In genomic region chr7:45125144-45125600, GRCm38 (mm10) we compare ENCODE assay signal across 8 mouse cellular contexts. TPM values are rescaled to one million over a fixed set of nuclear protein-coding genes. Genes with fewer than 3 reads are reported as not detected.
DNase-seq lines count a peak whose midpoint lies in the region; ATAC-seq and TF ChIP-seq lines count a peak whose summit lies in the region.

No protein-coding gene starts in this region.

- TF ChIP-seq EP300 in ES-Bruce4 (IDR thresholded peaks at IDR 0.05; ENCODE audit: insufficient read depth, low read depth, low read length): no peak

- no peaks in the 10 kb centered on the region for H3K27me3 ChIP-seq in ES-Bruce4 (ENCODE audit: control insufficient read depth, insufficient read depth, low read length, poor library complexity, severe bottlenecking)
- H3K27me3 ChIP-seq in forebrain, embryonic 14.5 days (replicated peaks; ENCODE audit: control insufficient read depth, insufficient read depth, low read length): no peaks in the 10 kb centered on the region
- no peaks in the 10 kb centered on the region for H3K27me3 ChIP-seq in liver, embryonic 15.5 days

- peak; percentile 53 for DNase-seq in CD4-positive, CD25-positive, alpha-beta regulatory T cell, adult 2 months (ENCODE audit: low read depth, low spot score)
- peak; percentile 64 for DNase-seq in forebrain, embryonic 14.5 days (ENCODE audit: low spot score)
- DNase-seq in layer of hippocampus, adult 8-10 months (ENCODE audit: low spot score in 2 of 2): no peak
- no peak for DNase-seq in spleen, adult 12 weeks (ENCODE audit: low spot score)
- no peak for DNase-seq in thymus, postnatal 36 days

- TF ChIP-seq POLR2A in ES-Bruce4 (IDR thresholded peaks at IDR 0.05; ENCODE audit: insufficient read depth, low read length): peak; percentile 42

- TF ChIP-seq CTCF in ES-Bruce4 (IDR thresholded peaks at IDR 0.05; ENCODE audit: low read depth, low read length): no peak

- H3K36me3 ChIP-seq in ES-Bruce4 (ENCODE audit: control insufficient read depth, insufficient read depth, low read length, poor library complexity, severe bottlenecking): peaks cover 66% of the 10 kb centered on the region
- H3K36me3 ChIP-seq in forebrain, embryonic 14.5 days (ENCODE audit: control insufficient read depth, insufficient read depth, low read length): peaks cover 60% of the 10 kb centered on the region
- H3K36me3 ChIP-seq in liver, embryonic 15.5 days (replicated peaks): peaks cover 61% of the 10 kb centered on the region

- no peaks in the 10 kb centered on the region for H3K9me3 ChIP-seq in ES-Bruce4 (replicated peaks; ENCODE audit: control insufficient read depth, insufficient read depth, low read length, poor library complexity, severe bottlenecking)
- H3K9me3 ChIP-seq in forebrain, embryonic 14.5 days (replicated peaks; ENCODE audit: control insufficient read depth, low read length): no peaks in the 10 kb centered on the region
- no peaks in the 10 kb centered on the region for H3K9me3 ChIP-seq in liver, embryonic 15.5 days (replicated peaks)

- H3K4me3 ChIP-seq in ES-Bruce4 (ENCODE audit: low read depth, low read length): peak overlapping the region; percentile 96
- peak overlapping the region; percentile 88; the same call in 1 of the 2 replicates for H3K4me3 ChIP-seq in forebrain, embryonic 14.5 days (ENCODE audit: low read depth, low read length)
- H3K4me3 ChIP-seq in liver, embryonic 15.5 days (replicated peaks): 0 out of 2 replicates have a peak overlapping the region, but pooled peaks have one; percentile 83

- H3K9ac ChIP-seq in ES-Bruce4 (ENCODE audit: low read depth, poor library complexity, severe bottlenecking): peak overlapping the region; percentile 99
- H3K9ac ChIP-seq in forebrain, embryonic 14.5 days (ENCODE audit: low read length): no peak overlapping the region
- H3K9ac ChIP-seq in liver, embryonic 15.5 days: no peak overlapping the region

- ATAC-seq in CD4-positive, CD25-positive, alpha-beta regulatory T cell, adult 4 months: no peak
- no peak for ATAC-seq in forebrain, embryonic 14.5 days
- ATAC-seq in liver, embryonic 15.5 days (ENCODE audit: insufficient read depth): no peak

- H3K4me2 ChIP-seq in forebrain, embryonic 14.5 days (ENCODE audit: low read length): peak overlapping the region; percentile 48
- H3K4me2 ChIP-seq in liver, embryonic 15.5 days: peak overlapping the region; percentile 88

- H3K27ac ChIP-seq in ES-Bruce4 (ENCODE audit: insufficient read depth, low read length): peak overlapping the region; percentile 96
- H3K27ac ChIP-seq in forebrain, embryonic 14.5 days (ENCODE audit: low read depth, low read length): peak overlapping the region; percentile 84; the same call in 1 of the 2 replicates
- H3K27ac ChIP-seq in liver, embryonic 15.5 days (replicated peaks): peak overlapping the region; percentile 87

- peaks cover 2% of the 10 kb centered on the region for H3K4me1 ChIP-seq in ES-Bruce4 (ENCODE audit: control insufficient read depth, insufficient read depth, low read length)
- peaks cover 14% of the 10 kb centered on the region; the same call in 1 of the 2 replicates for H3K4me1 ChIP-seq in forebrain, embryonic 14.5 days (ENCODE audit: control insufficient read depth, insufficient read depth, low read length)
- H3K4me1 ChIP-seq in liver, embryonic 15.5 days (replicated peaks): peaks cover 81% of the 10 kb centered on the region

- 20% methylated on average over 7 of the region's 7 CpGs for WGBS in forebrain, embryonic 14.5 days
- 19% methylated on average over 7 of the region's 7 CpGs for WGBS in liver, embryonic 15.5 days (ENCODE audit: insufficient replicate concordance)

RNA-seq across cellular contexts. Expression of gene Rps11, which starts 0.9 kb away (rescaled TPM):
- 1,000 to 10,000 TPM; 3,755 to 5,441 TPM for polyA plus RNA-seq in CD4-positive, CD25-positive, alpha-beta regulatory T cell, adult 4 months (2017; shearing (Covaris generic))
- 2,753 and 2,969 TPM in 2 replicates for polyA plus RNA-seq in ES-Bruce4 (2011; ENCODE audit: insufficient read depth, insufficient read length, low read depth, missing spikeins)
- polyA plus RNA-seq in forebrain, embryonic 14.5 days (2014; fragmentation: Nextera tagmentation; extraction: Ambion mirVana): 981 and 1,280 TPM in 2 replicates
- polyA plus RNA-seq in liver, embryonic 15.5 days (2015; fragmentation: Nextera tagmentation; extraction: Ambion mirVana): 673 and 768 TPM in 2 replicates
- 100 to 1,000 TPM; 439 to 619 (median 513) TPM for total RNA-seq in layer of hippocampus, adult 8-10 months (2022)

RNA-seq across cellular contexts. Expression of gene Rpl13a, which starts 3.4 kb away (rescaled TPM):
- 1,000 to 10,000 TPM; 5,632 to 7,602 TPM for polyA plus RNA-seq in CD4-positive, CD25-positive, alpha-beta regulatory T cell, adult 4 months (2017; shearing (Covaris generic))
- 3,729 and 4,020 TPM in 2 replicates for polyA plus RNA-seq in ES-Bruce4 (2011; ENCODE audit: insufficient read depth, insufficient read length, low read depth, missing spikeins)
- polyA plus RNA-seq in forebrain, embryonic 14.5 days (2014; fragmentation: Nextera tagmentation; extraction: Ambion mirVana): 1,037 and 1,253 TPM in 2 replicates
- 534 and 633 TPM in 2 replicates for polyA plus RNA-seq in liver, embryonic 15.5 days (2015; fragmentation: Nextera tagmentation; extraction: Ambion mirVana)
- total RNA-seq in layer of hippocampus, adult 8-10 months (2022): 1,000 to 10,000 TPM in 1 of 4 experiments, 100 to 1,000 TPM in 3; 731 to 1,022 (median 859) TPM

RNA-seq across cellular contexts. Expression of gene Gm45713, which starts 10.9 kb away (rescaled TPM):
- polyA plus RNA-seq in CD4-positive, CD25-positive, alpha-beta regulatory T cell, adult 4 months (2017; shearing (Covaris generic)): not detected
- not detected in 2 replicates for polyA plus RNA-seq in ES-Bruce4 (2011; ENCODE audit: insufficient read depth, insufficient read length, low read depth, missing spikeins)
- 0.22 and 0.88 TPM in 2 replicates for polyA plus RNA-seq in forebrain, embryonic 14.5 days (2014; fragmentation: Nextera tagmentation; extraction: Ambion mirVana)
- 0.10 TPM in 1 of 2 replicates, not detected in the other for polyA plus RNA-seq in liver, embryonic 15.5 days (2015; fragmentation: Nextera tagmentation; extraction: Ambion mirVana)
- total RNA-seq in layer of hippocampus, adult 8-10 months (2022): not detected

RNA-seq across cellular contexts. Expression of gene Flt3l, which starts 11.1 kb away (rescaled TPM):
- polyA plus RNA-seq in CD4-positive, CD25-positive, alpha-beta regulatory T cell, adult 4 months (2017; shearing (Covaris generic)): 10 to 100 TPM; 89.0 to 91.7 TPM
- polyA plus RNA-seq in ES-Bruce4 (2011; ENCODE audit: insufficient read depth, insufficient read length, low read depth, missing spikeins): 3.0 and 3.7 TPM in 2 replicates
- 0.61 and 1.3 TPM in 2 replicates for polyA plus RNA-seq in forebrain, embryonic 14.5 days (2014; fragmentation: Nextera tagmentation; extraction: Ambion mirVana)
- 3.4 and 3.7 TPM in 2 replicates for polyA plus RNA-seq in liver, embryonic 15.5 days (2015; fragmentation: Nextera tagmentation; extraction: Ambion mirVana)
- 10 to 100 TPM; 10.0 to 12.0 (median 10.4) TPM for total RNA-seq in layer of hippocampus, adult 8-10 months (2022)

RNA-seq across cellular contexts. Expression of gene Fcgrt, which starts 21.5 kb away (rescaled TPM):
- 1 to 10 TPM; 2.3 to 3.8 TPM for polyA plus RNA-seq in CD4-positive, CD25-positive, alpha-beta regulatory T cell, adult 4 months (2017; shearing (Covaris generic))
- polyA plus RNA-seq in ES-Bruce4 (2011; ENCODE audit: insufficient read depth, insufficient read length, low read depth, missing spikeins): 2.0 and 2.5 TPM in 2 replicates
- 20.3 and 26.9 TPM in 2 replicates for polyA plus RNA-seq in forebrain, embryonic 14.5 days (2014; fragmentation: Nextera tagmentation; extraction: Ambion mirVana)
- 43.6 and 51.2 TPM in 2 replicates for polyA plus RNA-seq in liver, embryonic 15.5 days (2015; fragmentation: Nextera tagmentation; extraction: Ambion mirVana)
- total RNA-seq in layer of hippocampus, adult 8-10 months (2022): 10 to 100 TPM; 16.8 to 23.4 (median 20.1) TPM

Comparison
In these comparisons a context has a peak if more than half of its experiments do, and no peak if none do; other contexts are left out.
1. DNase-seq: peak in CD4-positive, CD25-positive, alpha-beta regulatory T cell, adult 2 months (single experiment) and forebrain, embryonic 14.5 days (single experiment); none in layer of hippocampus, adult 8-10 months (0 of 2), spleen, adult 12 weeks (single experiment) and thymus, postnatal 36 days (0 of 2).
2. Peak in every context shown above with its lines, with median percentiles within 50 percentile points of each other: H3K27ac ChIP-seq and H3K4me3 ChIP-seq.